Mouse (Mus musculus) hindbrain, postnatal 0 days (tissue): ENCODE measurements around the gene Ctso. TPM values are rescaled to one million over a fixed set of nuclear protein-coding genes. Genes with fewer than 3 reads are reported as not detected.

Experiments
- ATAC-seq: fragments of 200-750 bp; cut with Nextera tagmentation; 2 replicates; pipeline ENCODE4 v1.8.0; 2017; ENCODE audit warnings: mild to moderate bottlenecking, moderate TSS enrichment, moderate library complexity
- DNase-seq: peaks from one replicate; pipeline ENCODE4 v3.0.0-alpha.2; 2015; ENCODE audit warnings: low spot score
- H3K27ac ChIP-seq: fragments of 300-500 bp; sonication (generic); 2 replicates; pipeline ENCODE4 v1.5.1; 2014; ENCODE audit warnings: mild to moderate bottlenecking
- H3K27me3 ChIP-seq: fragments of 300-500 bp; sonication (generic); 2 replicates; pipeline ENCODE4 v1.6.1; 2014; ENCODE audit warnings: low read length, mixed read lengths; ENCODE audit not compliant: insufficient read depth
- H3K36me3 ChIP-seq: fragments of 300-500 bp; sonication (generic); 2 replicates; pipeline ENCODE4 v1.6.1; 2014; ENCODE audit warnings: low read length, mixed read lengths; ENCODE audit not compliant: insufficient read depth
- H3K4me1 ChIP-seq: fragments of 300-500 bp; sonication (generic); 2 replicates; pipeline ENCODE4 v1.6.1; 2014; ENCODE audit warnings: antibody characterized with exemption, low read length, mixed read lengths; ENCODE audit not compliant: insufficient read depth
- H3K4me2 ChIP-seq: fragments of 300-500 bp; sonication (generic); 2 replicates; pipeline ENCODE4 v1.6.1; 2014; ENCODE audit warnings: low read depth, mild to moderate bottlenecking, low read length, moderate library complexity, mixed read lengths
- H3K4me3 ChIP-seq: fragments of 300-500 bp; sonication (generic); 2 replicates; pipeline ENCODE4 v1.5.1; 2014; ENCODE audit warnings: low read length
- H3K9ac ChIP-seq: fragments of 300-500 bp; sonication (generic); replicated peaks from 2 replicates; pipeline ENCODE4 v1.6.1; 2014; ENCODE audit warnings: mild to moderate bottlenecking, low read length, moderate library complexity, mixed read lengths
- H3K9me3 ChIP-seq: fragments of 300-500 bp; sonication (generic); 2 replicates; pipeline ENCODE4 v1.6.1; 2016; ENCODE audit warnings: low read length, mixed read lengths
- CTCF ChIP-seq: IDR thresholded peaks from 2 replicates; pipeline ENCODE4 v1.5.1; 2016; ENCODE audit warnings: antibody characterized with exemption, control low read depth, low read depth
- WGBS: fragments of 180-500 bp; shearing (Covaris S2); extraction: QIAGEN DNeasy Blood & Tissue Kit; methylation state at CpG from one replicate; pipeline ENCODE4 v1.1.7; 2014; 5-methylcytosine and 5-hydroxymethylcytosine counted together
- polyA plus RNA-seq: library from polyadenylated mRNA; unstranded; fragments of >200 nt; fragmentation: Nextera tagmentation; extraction: Ambion mirVana; gene quantifications from 2 replicates; pipeline ENCODE4 v1.2.1, GENCODE M21; 2015
- total RNA-seq: library from RNA; depleted of rRNA; stranded (reverse); fragments of >200 nt; gene quantifications from 2 replicates; pipeline ENCODE4 v1.2.3, GENCODE M21; 2014; rRNA removed

The Ctso gene
- total and polyA plus RNA-seq, 2 experiments from 2014 or later, result 15.4 to 23.6 TPM

DNA sequence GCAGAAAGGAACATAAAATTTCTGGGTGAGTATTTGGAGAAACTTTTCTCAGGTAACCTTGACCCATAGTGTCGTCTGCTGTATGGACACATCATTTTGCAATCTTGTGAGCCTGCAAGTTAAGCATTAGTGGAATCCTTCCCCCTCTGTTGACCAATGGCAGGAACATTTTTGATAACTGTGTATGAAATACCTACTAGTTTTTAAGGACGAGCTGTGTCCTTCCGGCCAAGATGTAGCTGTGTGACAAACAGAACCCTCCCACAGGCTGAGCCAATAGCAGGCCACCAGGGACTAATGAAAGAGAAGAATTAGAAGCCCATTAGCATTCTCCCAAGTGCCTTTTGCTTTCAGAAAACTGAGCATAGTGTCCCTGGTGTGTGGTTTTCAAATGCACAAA is 58.1 kb downstream of the Ctso start:
- Histone ChIP-seq H3K27me3 (no peaks in the 10 kb centered on the region), H3K27ac (no peak overlapping the region), H3K36me3 (no peaks in the 10 kb centered on the region), H3K4me2 (no peak overlapping the region), H3K4me1 (no peaks in the 10 kb centered on the region), H3K9ac (no peak overlapping the region), H3K4me3 (no peak overlapping the region), H3K9me3 (no peaks in the 10 kb centered on the region)
- peak; percentile 84 for ATAC-seq
- 62% methylated on average over 3 of the region's 3 CpGs for WGBS
- DNase-seq, result peak; percentile 42
- no peak for TF ChIP-seq CTCF

- H3K4me3 ChIP-seq, result no peak overlapping the region
- 36% methylated on average over 4 of the region's 4 CpGs for WGBS
- no peaks in the 10 kb centered on the region for H3K4me1 ChIP-seq
- H3K27ac ChIP-seq, result no peak overlapping the region
- H3K27me3 ChIP-seq, result no peaks in the 10 kb centered on the region
- ATAC-seq, result no peak
- no peaks in the 10 kb centered on the region for H3K9me3 ChIP-seq
- no peak for DNase-seq
- H3K9ac ChIP-seq, result no peak overlapping the region
- H3K4me2 ChIP-seq, result no peak overlapping the region
- TF ChIP-seq CTCF, result no peak
- H3K36me3 ChIP-seq, result no peaks in the 10 kb centered on the region
These were observed 63.0 kb downstream of the Ctso start for GRCm38 (mm10) chr3:81995371-81995770.

DNA sequence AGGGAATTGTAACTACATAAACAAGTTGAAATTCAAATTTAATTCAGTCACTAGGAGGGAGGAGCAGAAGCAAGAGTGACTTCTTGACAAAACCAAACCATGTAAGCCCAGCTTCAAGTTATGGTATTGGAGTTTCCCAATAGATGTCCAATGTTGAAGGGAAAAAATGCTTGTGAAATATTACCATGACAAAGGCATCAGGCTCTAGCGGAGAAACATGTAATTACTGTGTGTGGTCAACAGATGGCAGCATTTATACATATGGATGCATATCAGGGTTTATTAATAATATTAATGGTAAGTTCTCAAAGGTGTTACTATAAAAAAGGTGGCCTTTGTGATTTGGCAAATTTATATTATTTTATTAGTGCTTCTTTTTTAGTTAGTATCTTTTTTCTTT is 63.6 kb downstream of the Ctso start:
- no peaks in the 10 kb centered on the region for H3K36me3 ChIP-seq
- no peak overlapping the region for H3K4me3 ChIP-seq
- H3K9me3 ChIP-seq, result no peaks in the 10 kb centered on the region
- TF ChIP-seq CTCF, result peak; percentile 76
- H3K27me3 ChIP-seq, result no peaks in the 10 kb centered on the region
- no peak overlapping the region for H3K27ac ChIP-seq
- H3K9ac ChIP-seq, result no peak overlapping the region
- H3K4me2 ChIP-seq, result no peak overlapping the region
- ATAC-seq, result 0 out of 2 replicates have a peak, but pooled peaks have one; percentile 35
- peak; percentile 84 for DNase-seq
- no peaks in the 10 kb centered on the region for H3K4me1 ChIP-seq
- WGBS, result 3% methylated on average over 1 of the region's 1 CpGs

Other genes with a start within 250 kb of the Ctso start
- gene Tdo2, start 43.6 kb downstream of the Ctso start, total RNA-seq, result not detected in 2 replicates
- 0.40 and 0.52 TPM in 2 replicates for gene Tdo2, start 43.6 kb downstream of the Ctso start, polyA plus RNA-seq
- 0.52 TPM in 1 of 2 replicates, not detected in the other for gene Asic5, start 49.7 kb downstream of the Ctso start, total RNA-seq
- 0.16 TPM in 1 of 2 replicates, not detected in the other for gene Asic5, start 49.7 kb downstream of the Ctso start, polyA plus RNA-seq
- gene Gucy1b1, start 142.1 kb downstream of the Ctso start, total RNA-seq, result 39.3 and 39.7 TPM in 2 replicates
- 53.6 and 56.3 TPM in 2 replicates for gene Gucy1b1, start 142.1 kb downstream of the Ctso start, polyA plus RNA-seq
- gene Gucy1a1, start 213.2 kb downstream of the Ctso start, total RNA-seq, result 43.4 and 46.7 TPM in 2 replicates
- gene Gucy1a1, start 213.2 kb downstream of the Ctso start, polyA plus RNA-seq, result 27.2 and 27.6 TPM in 2 replicates